Mouse (Mus musculus): ENCODE measurements around the gene Il9. TPM values are rescaled to one million over a fixed set of nuclear protein-coding genes. Genes with fewer than 3 reads are reported as not detected.
A peak's percentile ranks its signal among the peaks of the same experiment; 100 is the strongest.

Il9 gene
- not detected in 2 replicates for polyA plus RNA-seq (2016; fragmentation: Nextera tagmentation; extraction: Ambion mirVana)

DNA sequence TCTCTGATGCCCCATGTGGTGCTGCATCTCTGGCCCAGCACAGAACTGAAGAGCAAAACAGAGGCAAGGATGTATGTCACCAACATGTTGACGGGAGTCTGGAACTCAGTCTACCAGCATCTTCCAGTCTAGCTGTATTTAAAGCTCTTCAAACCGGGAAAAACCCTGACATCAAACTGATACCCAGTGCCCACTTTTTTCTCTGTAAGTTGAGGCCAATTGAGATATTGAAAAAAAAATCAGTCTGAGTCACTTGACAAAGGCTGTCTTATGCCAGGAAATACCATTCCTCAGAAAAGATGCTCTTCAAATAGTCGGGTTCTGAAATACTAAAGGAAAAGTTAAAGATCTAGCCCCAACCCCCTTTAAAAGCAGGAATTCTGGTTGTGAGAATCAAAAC is at the start of gene Il9:
Gene Il9 (minus strand): TSS at position 101 of the 400 bp plus-strand sequence.
- Histone ChIP-seq H3K4me2 (replicated peaks) (no peak within 1 kb of the TSS), H3K9me3 (no peaks in the 10 kb centered on the region), H3K9ac (no peak within 1 kb of the TSS), H3K27me3 (replicated peaks) (no peaks in the 10 kb centered on the region), H3K4me1 (no peaks in the 10 kb centered on the region), H3K4me3 (no peak within 1 kb of the TSS), H3K27ac (no peak within 1 kb of the TSS), H3K36me3 (no peaks in the 10 kb centered on the region)
- no peak for ATAC-seq (ENCODE audit: low FRiP score, low read depth)
- WGBS = 87% methylated on average over 3 of the region's 3 CpGs

DNA sequence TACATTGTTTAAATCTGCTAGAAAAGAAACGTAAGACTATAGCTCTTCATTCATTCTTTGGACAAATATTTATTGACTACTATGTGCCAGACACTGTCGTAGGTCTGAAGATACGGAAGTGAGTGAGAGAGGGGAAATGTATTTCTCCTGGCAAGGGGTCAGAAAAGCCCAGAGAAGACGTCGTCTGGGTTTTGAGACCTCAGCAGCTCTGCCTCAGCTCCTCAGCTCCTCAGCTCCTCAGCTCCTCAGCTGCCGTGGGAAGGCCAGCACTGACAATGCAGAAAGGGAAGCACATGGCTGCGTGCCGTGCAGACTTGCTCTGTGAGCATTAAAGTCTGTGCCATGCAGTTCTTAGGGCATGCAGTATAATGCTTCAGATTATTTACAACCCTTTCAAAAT is 47.6 kb upstream of the Il9 start:
- no peak for ATAC-seq (ENCODE audit: low FRiP score, low read depth)
- Histone ChIP-seq H3K9me3 (0 out of 2 replicates have a peak, but pooled peaks cover 7% of the 10 kb centered on the region), H3K4me1 (no peaks in the 10 kb centered on the region), H3K27ac (no peak overlapping the region), H3K27me3 (replicated peaks) (no peaks in the 10 kb centered on the region), H3K4me2 (replicated peaks) (no peak overlapping the region), H3K36me3 (no peaks in the 10 kb centered on the region), H3K9ac (no peak overlapping the region), H3K4me3 (no peak overlapping the region)
- 62% methylated on average over 8 of the region's 8 CpGs for WGBS

DNA sequence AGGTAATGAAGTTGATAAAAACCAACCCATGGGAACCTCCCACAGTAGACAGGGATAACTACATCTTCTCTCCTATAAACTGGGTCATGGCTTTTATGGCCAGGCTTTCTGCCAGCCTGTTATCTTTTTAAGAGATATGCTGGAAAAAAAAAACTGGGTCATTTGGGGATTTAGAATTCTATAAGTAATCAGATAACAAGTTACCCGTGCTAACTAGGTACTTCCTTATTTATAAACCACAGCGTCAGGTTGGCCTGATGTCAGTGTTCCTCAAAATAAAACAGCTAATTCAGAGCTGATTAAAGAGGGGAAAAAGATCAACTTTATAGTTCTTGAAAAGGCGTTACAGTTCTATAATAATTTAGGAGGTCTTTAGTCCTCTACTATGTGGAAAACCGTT is 47.0 kb upstream of the Il9 start:
- no peak for ATAC-seq (ENCODE audit: low FRiP score, low read depth)
- 86% methylated on average over 4 of the region's 4 CpGs for WGBS

DNA sequence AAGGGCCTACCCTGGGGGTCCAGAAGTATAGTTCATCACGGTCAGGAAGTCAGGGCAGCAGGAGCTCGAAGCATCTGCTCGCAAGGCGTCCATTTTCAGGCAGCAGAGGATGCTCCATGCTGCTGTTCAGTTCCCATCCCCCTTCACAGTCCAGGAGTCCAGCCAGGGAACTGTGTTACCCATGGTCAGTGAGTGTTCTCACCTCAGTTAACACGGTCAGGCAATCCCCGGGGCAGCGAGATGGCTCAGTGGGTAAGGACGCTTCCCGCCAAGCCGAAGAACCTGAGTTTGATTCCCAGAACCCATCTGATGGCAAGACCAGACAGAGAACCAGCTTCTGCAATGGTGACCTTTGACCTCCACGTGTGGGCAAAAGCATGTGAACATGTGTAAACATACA is 46.2 kb upstream of the Il9 start:
- Histone ChIP-seq H3K4me1 (no peaks in the 10 kb centered on the region), H3K27ac (no peak overlapping the region), H3K4me2 (replicated peaks) (no peak overlapping the region), H3K27me3 (replicated peaks) (no peaks in the 10 kb centered on the region), H3K4me3 (no peak overlapping the region), H3K9me3 (no peaks in the 10 kb centered on the region), H3K36me3 (no peaks in the 10 kb centered on the region), H3K9ac (no peak overlapping the region)
- ATAC-seq (ENCODE audit: low FRiP score, low read depth) = no peak
- WGBS = 91% methylated on average over 11 of the region's 11 CpGs

More for the DNA sequence above, 47.0 kb upstream of the Il9 start:
- Histone ChIP-seq H3K9me3 (0 out of 2 replicates have a peak, but pooled peaks cover 4% of the 10 kb centered on the region), H3K4me3 (no peak overlapping the region), H3K27me3 (replicated peaks) (no peaks in the 10 kb centered on the region), H3K4me1 (no peaks in the 10 kb centered on the region), H3K27ac (no peak overlapping the region), H3K36me3 (no peaks in the 10 kb centered on the region), H3K4me2 (replicated peaks) (no peak overlapping the region), H3K9ac (no peak overlapping the region)

DNA sequence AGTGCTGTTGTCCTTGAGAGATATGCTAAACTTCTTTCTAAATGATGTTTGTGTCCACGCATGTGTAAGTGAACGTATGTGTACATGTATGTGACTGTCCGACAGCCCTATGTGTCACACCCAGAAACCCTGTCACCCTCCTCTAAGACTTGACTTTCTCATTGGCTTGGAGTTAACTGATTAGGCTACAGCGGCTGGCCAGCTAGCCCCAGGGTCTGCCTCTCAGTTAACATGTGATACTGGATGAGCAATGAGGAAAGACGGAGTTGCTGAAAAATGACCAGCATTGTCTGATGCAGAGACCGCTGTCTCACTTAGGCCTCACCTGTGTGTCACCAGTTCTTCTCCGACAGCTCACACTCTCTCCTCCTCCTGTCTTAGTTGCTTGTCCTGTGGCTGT is 45.8 kb upstream of the Il9 start:
- Histone ChIP-seq H3K4me3 (no peak overlapping the region), H3K4me2 (replicated peaks) (no peak overlapping the region), H3K27me3 (replicated peaks) (no peaks in the 10 kb centered on the region), H3K36me3 (no peaks in the 10 kb centered on the region), H3K27ac (no peak overlapping the region), H3K9ac (no peak overlapping the region), H3K9me3 (no peaks in the 10 kb centered on the region), H3K4me1 (peaks cover under 1% of the 10 kb centered on the region; the same call in 1 of the 2 replicates)
- ATAC-seq (ENCODE audit: low FRiP score, low read depth) = no peak
- 93% methylated on average over 7 of the region's 7 CpGs for WGBS

DNA sequence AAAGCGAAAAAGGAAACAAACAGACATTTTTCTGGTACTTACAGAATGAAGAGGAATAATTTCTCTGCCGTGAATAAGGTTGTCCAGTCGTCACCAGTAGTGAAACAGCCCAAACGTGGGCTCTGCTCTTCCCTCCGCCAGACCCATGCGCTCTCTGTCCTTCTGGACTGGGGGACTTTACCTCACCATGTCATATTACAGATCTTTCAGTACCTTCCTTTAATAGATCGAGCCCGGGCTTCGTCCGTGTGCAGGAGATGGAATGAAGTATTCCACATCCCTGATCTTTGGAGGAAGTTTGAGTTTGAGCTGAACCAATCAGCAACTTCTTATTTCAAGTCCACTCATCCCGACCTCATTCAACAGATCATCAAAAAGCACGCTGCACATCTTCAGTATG is 44.8 kb upstream of the Il9 start:
- Histone ChIP-seq H3K4me2 (replicated peaks) (no peak overlapping the region), H3K27ac (no peak overlapping the region), H3K9ac (no peak overlapping the region), H3K36me3 (no peaks in the 10 kb centered on the region), H3K27me3 (replicated peaks) (no peaks in the 10 kb centered on the region), H3K4me3 (no peak overlapping the region), H3K9me3 (no peaks in the 10 kb centered on the region), H3K4me1 (peaks cover 3% of the 10 kb centered on the region; the same call in 1 of the 2 replicates)
- no peak for ATAC-seq (ENCODE audit: low FRiP score, low read depth)
- WGBS = 88% methylated on average over 12 of the region's 12 CpGs

DNA sequence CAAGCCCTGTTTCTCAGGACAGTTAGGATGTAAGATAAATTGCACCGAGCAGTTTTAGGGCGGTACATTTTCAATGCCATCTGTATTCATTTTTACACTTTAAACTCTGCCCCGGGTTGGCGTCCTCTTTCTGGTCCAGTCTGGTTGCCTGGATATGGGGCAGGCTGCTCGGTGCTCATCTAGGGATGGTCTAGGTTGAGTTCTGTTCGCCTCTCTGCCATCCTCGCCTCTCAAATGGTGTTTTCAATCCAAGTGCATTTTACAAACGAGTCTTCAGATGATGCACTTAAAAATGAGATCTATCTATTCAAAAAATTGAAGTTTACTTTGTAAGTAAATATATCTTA is 40.7 kb upstream of the Il9 start:
- 6% methylated on average over 8 of the region's 8 CpGs for WGBS
- peak overlapping the region; percentile 62 for H3K9ac ChIP-seq
- H3K4me3 ChIP-seq = peak overlapping the region; percentile 63
- H3K36me3 ChIP-seq = no peaks in the 10 kb centered on the region
- H3K27ac ChIP-seq = no peak overlapping the region
- H3K4me2 ChIP-seq (replicated peaks) = peak overlapping the region; percentile 86
- 0 out of 2 replicates have a peak, but pooled peaks have one; percentile 3 for ATAC-seq (ENCODE audit: low FRiP score, low read depth)
- H3K4me1 ChIP-seq = peaks cover 3% of the 10 kb centered on the region; the same call in 1 of the 2 replicates
- H3K27me3 ChIP-seq (replicated peaks) = no peaks in the 10 kb centered on the region
- H3K9me3 ChIP-seq = no peaks in the 10 kb centered on the region

DNA sequence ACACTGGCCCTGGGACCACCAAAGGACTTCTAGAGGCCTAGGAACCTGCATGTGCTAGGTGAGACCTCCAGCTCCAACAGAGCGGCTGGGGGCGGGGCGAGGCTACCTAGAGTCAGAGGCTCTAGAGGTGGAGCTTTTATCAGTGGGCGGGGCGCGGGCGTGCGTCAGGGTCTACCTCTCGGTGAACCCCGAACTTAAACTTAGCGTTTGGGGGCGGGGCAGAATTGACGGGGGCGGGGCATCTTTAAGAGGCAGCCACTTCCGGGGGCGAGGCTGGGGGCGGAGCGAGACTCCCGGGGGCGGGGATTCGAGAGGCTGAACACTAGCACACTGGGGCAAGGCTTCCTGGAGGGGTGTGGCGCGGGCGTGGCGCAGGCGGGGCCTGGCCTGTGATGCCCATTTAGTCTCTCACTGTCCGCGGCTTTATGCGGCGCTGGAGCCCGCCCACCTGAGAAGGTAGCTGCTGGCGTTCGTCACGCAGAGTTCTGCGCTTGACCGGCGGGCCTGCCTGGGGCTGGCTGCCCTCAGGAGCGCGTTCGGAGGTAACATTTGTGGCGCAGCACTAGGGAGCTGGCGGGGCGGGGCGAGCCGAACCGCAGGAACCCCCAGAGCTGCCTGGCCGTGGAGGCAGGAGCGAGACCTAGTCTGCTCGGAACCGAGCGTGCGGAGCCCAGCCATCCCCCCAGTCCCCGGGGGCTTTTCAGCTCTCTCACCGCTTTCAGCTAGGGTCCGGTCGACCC is 40.2 kb upstream of the Il9 start, which contains the start of gene Fbxl21:
Gene Fbxl21 (plus strand): TSS at position 392 of the 740 bp plus-strand sequence.
- peak within 1 kb of the TSS; percentile 62 for H3K9ac ChIP-seq
- peak within 1 kb of the TSS; percentile 86 for H3K4me2 ChIP-seq (replicated peaks)
- ATAC-seq (ENCODE audit: low FRiP score, low read depth) = peak; percentile 96
- no peaks in the 10 kb centered on the region for H3K27me3 ChIP-seq (replicated peaks)
- no peaks in the 10 kb centered on the region for H3K36me3 ChIP-seq
- H3K27ac ChIP-seq = no peak within 1 kb of the TSS
- H3K9me3 ChIP-seq = no peaks in the 10 kb centered on the region
- 2% methylated on average over 55 of the region's 56 CpGs for WGBS
- H3K4me1 ChIP-seq = peaks cover 3% of the 10 kb centered on the region; the same call in 1 of the 2 replicates
- peak within 1 kb of the TSS; percentile 63 for H3K4me3 ChIP-seq

DNA sequence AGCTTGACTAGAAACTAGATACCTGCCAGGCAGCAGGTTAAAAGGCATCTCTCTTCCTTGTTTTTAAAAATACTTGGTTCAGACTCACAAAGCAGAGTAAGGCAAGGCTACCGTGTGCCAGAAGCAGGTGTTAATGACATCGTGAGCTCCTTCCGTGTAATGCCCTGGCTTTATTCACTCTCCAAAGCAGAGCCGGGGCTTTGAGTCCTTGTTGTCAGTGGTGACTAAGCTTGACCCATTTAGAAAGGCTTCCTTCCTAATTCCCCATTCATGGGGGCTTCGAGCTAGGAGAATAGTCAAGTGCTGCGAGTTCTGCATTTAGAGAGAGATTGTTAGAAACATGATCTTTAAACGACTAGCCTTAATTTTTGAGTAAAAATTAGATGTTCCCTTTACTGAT is 34.8 kb upstream of the Il9 start:
- Histone ChIP-seq H3K9me3 (no peaks in the 10 kb centered on the region), H3K9ac (no peak overlapping the region), H3K27ac (no peak overlapping the region), H3K4me2 (replicated peaks) (no peak overlapping the region), H3K4me1 (no peaks in the 10 kb centered on the region), H3K36me3 (no peaks in the 10 kb centered on the region), H3K27me3 (replicated peaks) (no peaks in the 10 kb centered on the region), H3K4me3 (no peak overlapping the region)
- ATAC-seq (ENCODE audit: low FRiP score, low read depth) = no peak
- WGBS = 59% methylated on average over 7 of the region's 7 CpGs

DNA sequence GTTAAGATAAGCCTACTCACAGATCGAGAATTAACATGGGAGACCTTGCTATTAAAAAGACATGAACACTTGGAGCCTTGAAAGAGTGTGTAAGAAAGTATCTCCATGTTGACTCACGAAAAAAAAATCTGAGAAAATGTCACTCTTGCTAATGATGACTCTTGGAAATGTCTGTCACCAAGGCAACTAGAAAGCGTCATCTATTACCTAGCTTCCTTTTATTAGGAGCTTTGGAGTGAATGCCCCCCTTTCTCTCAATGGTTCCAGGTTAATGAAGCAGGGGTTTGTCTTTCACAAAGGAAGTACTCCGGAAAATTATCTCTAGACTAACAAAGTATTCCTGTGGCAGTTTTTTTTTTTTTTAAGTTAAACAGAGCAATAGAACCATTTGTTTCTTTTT is 34.3 kb upstream of the Il9 start:
- Histone ChIP-seq H3K4me2 (replicated peaks) (no peak overlapping the region), H3K27ac (no peak overlapping the region), H3K4me3 (no peak overlapping the region), H3K4me1 (no peaks in the 10 kb centered on the region), H3K27me3 (replicated peaks) (no peaks in the 10 kb centered on the region), H3K36me3 (no peaks in the 10 kb centered on the region), H3K9me3 (no peaks in the 10 kb centered on the region), H3K9ac (no peak overlapping the region)
- no peak for ATAC-seq (ENCODE audit: low FRiP score, low read depth)
- WGBS = 68% methylated on average over 4 of the region's 4 CpGs

DNA sequence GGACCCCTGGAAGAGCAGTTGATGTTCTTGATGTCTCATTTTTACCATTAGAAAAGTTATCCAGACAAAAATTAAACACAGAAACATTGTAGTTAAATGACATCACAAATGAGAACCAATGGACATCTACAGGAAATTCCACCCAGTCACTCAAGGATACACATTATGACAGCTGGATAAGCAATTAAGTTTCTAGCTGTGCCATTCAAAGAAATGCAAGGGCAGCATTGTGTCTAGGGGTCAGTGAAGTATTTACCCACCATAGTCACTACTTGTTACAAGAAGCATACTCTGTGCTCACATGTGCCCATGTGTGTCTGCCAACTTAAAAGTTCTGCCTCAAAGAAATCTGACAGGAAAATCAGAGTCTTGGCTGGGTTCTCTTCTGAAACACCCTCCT is 31.5 kb upstream of the Il9 start:
- no peak for ATAC-seq (ENCODE audit: low FRiP score, low read depth)

DNA sequence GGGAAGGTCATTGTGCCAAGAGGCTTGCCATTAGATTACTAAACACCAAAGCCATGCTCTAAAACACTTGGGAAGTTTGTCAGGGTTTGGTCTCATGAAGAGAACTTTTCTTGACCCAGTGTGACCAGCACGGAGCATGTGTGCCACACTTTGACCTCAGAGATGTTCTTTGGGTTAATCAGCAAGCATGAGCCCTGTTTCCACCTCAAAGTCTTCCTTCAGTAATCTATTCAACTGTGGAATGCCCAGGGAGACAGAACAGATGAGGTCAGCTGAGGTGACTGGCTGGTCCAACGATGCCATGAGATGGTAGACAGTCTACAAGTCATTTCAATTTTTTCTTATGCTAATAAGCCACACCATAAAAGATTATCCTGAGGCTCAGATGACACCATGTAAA is 27.8 kb upstream of the Il9 start:
- Histone ChIP-seq H3K9ac (no peak overlapping the region), H3K27ac (no peak overlapping the region), H3K9me3 (no peaks in the 10 kb centered on the region), H3K4me1 (no peaks in the 10 kb centered on the region), H3K27me3 (replicated peaks) (no peaks in the 10 kb centered on the region), H3K4me3 (no peak overlapping the region), H3K36me3 (no peaks in the 10 kb centered on the region), H3K4me2 (replicated peaks) (no peak overlapping the region)
- ATAC-seq (ENCODE audit: low FRiP score, low read depth) = no peak
- 87% methylated on average over 2 of the region's 2 CpGs for WGBS

More for the DNA sequence above, 31.5 kb upstream of the Il9 start:
- Histone ChIP-seq H3K9me3 (no peaks in the 10 kb centered on the region), H3K27ac (no peak overlapping the region), H3K36me3 (no peaks in the 10 kb centered on the region), H3K27me3 (replicated peaks) (no peaks in the 10 kb centered on the region), H3K4me2 (replicated peaks) (no peak overlapping the region), H3K4me1 (no peaks in the 10 kb centered on the region), H3K9ac (no peak overlapping the region), H3K4me3 (no peak overlapping the region)

Data from neural tube, embryonic 12.5 days (tissue).